24 mouse cellular contexts compared by ENCODE assay signal in the genomic region with DNA sequence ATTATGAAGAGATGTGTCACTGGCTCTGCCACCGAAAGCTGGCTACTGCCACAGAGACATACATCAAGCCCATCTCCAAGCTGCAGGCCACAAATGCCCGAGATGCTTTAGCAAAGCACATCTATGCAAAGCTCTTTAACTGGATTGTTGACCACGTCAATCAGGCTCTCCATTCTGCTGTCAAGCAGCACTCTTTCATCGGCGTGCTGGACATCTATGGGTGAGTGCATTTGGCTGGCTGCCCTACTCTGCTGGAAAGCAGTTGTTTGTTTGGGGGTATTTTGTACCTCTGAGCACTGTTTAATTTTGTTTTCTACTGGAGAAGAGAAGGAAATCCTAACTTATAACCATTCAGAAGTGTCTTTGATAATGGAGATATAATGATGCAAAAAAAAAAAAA.
A peak's percentile ranks its signal among the peaks of the same experiment; 100 is the strongest.
DNase-seq lines count a peak whose midpoint lies in the region; ATAC-seq and TF ChIP-seq lines count a peak whose summit lies in the region.
"Had no signal": no experiment of that assay in that cellular context is flagged by ENCODE, and none has a peak within 500 bp of the region (broad histone marks: within the 10 kb centered on the region; RNA-seq: fewer than 3 reads in every experiment).

No protein-coding gene starts in this region.

- no peak for TF ChIP-seq CTCF in left cerebral cortex, adult 2 months (IDR thresholded peaks at IDR 0.05)

- intact Hi-C loops in left cerebral cortex, postnatal 4 days (cut with DNase I) = loop anchor here (10.0 kb wide), 1 partner anchor 72 kb away; the partner anchor contains the start of gene Myo5a
- intact Hi-C loops in left cerebral cortex, adult 2 months (cut with DNase I) = no loop called here

- H3K9me3 ChIP-seq in kidney, embryonic 16.5 days (ENCODE audit: low read length) = no peaks in the 10 kb centered on the region
- H3K9me3 ChIP-seq: G1E; heart, embryonic 10.5 days; heart, embryonic 15.5 days; hindbrain, embryonic 13.5 days; liver, embryonic 13.5 days; megakaryocyte, embryonic 14.5 days; midbrain, embryonic 15.5 days had no signal

- H3K27ac ChIP-seq in kidney, embryonic 16.5 days (ENCODE audit: low read length) = no peak overlapping the region
- H3K27ac ChIP-seq in left cerebral cortex, adult 2 months = no peak overlapping the region
- H3K27ac ChIP-seq: heart, embryonic 10.5 days; heart, embryonic 15.5 days; hindbrain, embryonic 13.5 days; liver, embryonic 13.5 days; midbrain, embryonic 15.5 days had no signal

- H3K27me3 ChIP-seq in kidney, embryonic 16.5 days (ENCODE audit: insufficient read depth, low read length) = no peaks in the 10 kb centered on the region
- H3K27me3 ChIP-seq: heart, embryonic 15.5 days; hindbrain, embryonic 13.5 days; liver, embryonic 13.5 days; megakaryocyte, embryonic 14.5 days; midbrain, embryonic 15.5 days had no signal

- H3K9ac ChIP-seq in kidney, embryonic 16.5 days (replicated peaks; ENCODE audit: low read length) = no peak overlapping the region
- H3K9ac ChIP-seq: heart, embryonic 15.5 days; hindbrain, embryonic 13.5 days; liver, embryonic 13.5 days; midbrain, embryonic 15.5 days had no signal

- DNase-seq in embryo, embryonic 10 days (ENCODE audit: low spot score) = peak; percentile 12
- DNase-seq in embryo, embryonic 9.5 days (ENCODE audit: extremely low spot score) = no peak
- peak; percentile 21 for DNase-seq in kidney, adult 9 months
- peak; percentile 3 for DNase-seq in left cerebral cortex, postnatal 4 days
- no peak for DNase-seq in left cerebral cortex, adult 2 months (ENCODE audit: extremely low spot score in 1 of 2, low spot score in 2 of 2)
- peak; percentile 2 to 3 for DNase-seq in kidney, postnatal 4 days
- DNase-seq: adrenal gland, adult 8-10 months; cerebellum, adult 8-10 months; cerebellum, postnatal 36 days; gastrocnemius, postnatal 14 days; liver, embryonic 13.5 days; lung, adult 18-20 months; lung, postnatal 4 days; thymus, postnatal 4 days had no signal

- no peak overlapping the region for H3K4me3 ChIP-seq in kidney, embryonic 16.5 days (ENCODE audit: low read length)
- H3K4me3 ChIP-seq in left cerebral cortex, adult 2 months = no peak overlapping the region
- H3K4me3 ChIP-seq: erythroblast, embryonic 14.5 days; heart, embryonic 10.5 days; heart, embryonic 15.5 days; hindbrain, embryonic 13.5 days; liver, embryonic 13.5 days; megakaryocyte, embryonic 14.5 days; midbrain, embryonic 15.5 days had no signal

- peaks cover 10% of the 10 kb centered on the region; the same call in 1 of the 2 replicates for H3K36me3 ChIP-seq in kidney, embryonic 16.5 days (ENCODE audit: insufficient read depth, low read length)
- H3K36me3 ChIP-seq: liver, embryonic 13.5 days had no signal

- H3K4me2 ChIP-seq in kidney, embryonic 16.5 days (replicated peaks; ENCODE audit: low read depth, low read length) = no peak overlapping the region
- H3K4me2 ChIP-seq: heart, embryonic 15.5 days; hindbrain, embryonic 13.5 days; liver, embryonic 13.5 days; midbrain, embryonic 15.5 days had no signal

- WGBS in kidney, embryonic 16.5 days = 69% methylated on average over 5 of the region's 5 CpGs

- H3K4me1 ChIP-seq in kidney, embryonic 16.5 days (ENCODE audit: insufficient read depth, low read length) = no peaks in the 10 kb centered on the region
- H3K4me1 ChIP-seq: liver, embryonic 13.5 days; megakaryocyte, embryonic 14.5 days; midbrain, embryonic 15.5 days had no signal

- no peak for ATAC-seq in kidney, embryonic 16.5 days (ENCODE audit: low FRiP score, low TSS enrichment)
- ATAC-seq: intestine, postnatal 0 days; lung, postnatal 0 days; midbrain, embryonic 15.5 days had no signal

Comparison
In these comparisons a context has a peak if more than half of its experiments do, and no peak if none do; other contexts are left out.
1. DNase-seq: peak in embryo, embryonic 10 days (single experiment), kidney, adult 9 months (single experiment), left cerebral cortex, postnatal 4 days (single experiment) and kidney, postnatal 4 days (2 of 2); none in embryo, embryonic 9.5 days (single experiment) and left cerebral cortex, adult 2 months (0 of 2).